Mouse (Mus musculus): ENCODE results near the gene Ppp1r10.

DNA sequence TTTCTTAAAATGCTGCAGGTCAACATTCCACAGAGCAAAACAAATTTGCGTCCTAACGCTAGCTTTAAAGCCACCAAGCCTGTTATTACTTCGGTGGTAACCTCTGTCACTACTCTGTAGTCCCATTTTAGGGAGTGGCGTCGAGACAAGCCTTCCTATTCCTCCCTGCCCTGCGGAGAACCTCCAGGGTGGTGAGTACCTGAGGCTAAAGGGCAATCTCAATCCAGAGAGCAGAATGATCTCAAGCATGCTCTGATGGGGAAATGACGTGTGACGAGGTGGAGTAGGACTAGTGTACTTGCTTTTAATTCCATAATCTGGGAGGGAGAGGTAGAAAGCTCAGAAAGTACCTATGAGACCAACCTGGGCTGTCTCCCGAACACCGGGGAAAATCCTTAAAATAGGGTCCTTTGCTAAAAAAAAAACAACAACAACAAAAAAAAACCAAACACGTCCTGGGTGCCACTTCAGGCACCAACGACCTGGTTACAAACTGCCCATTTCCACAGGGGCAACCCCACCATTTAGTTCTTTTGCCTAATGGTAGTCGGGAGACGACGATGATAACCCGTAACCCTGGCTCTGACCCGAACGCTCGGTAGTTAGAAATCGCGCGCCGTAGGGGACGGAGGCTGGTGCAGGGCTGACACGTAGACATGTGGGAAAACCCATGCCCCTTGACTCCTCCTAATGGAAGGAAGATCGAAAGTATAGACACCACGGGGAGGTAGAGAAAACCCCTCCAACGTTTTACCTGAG is 517 bp upstream of the Ppp1r10 start:
- no peak for TF ChIP-seq CTCF (IDR thresholded peaks at IDR 0.05; ENCODE audit: borderline replicate concordance, insufficient read depth, low read depth, low read length)
- no peak for TF ChIP-seq POLR2A (IDR thresholded peaks at IDR 0.05; ENCODE audit: borderline replicate concordance, insufficient read depth, low read length)
